30 mouse cellular contexts compared by ENCODE assay signal in the genomic region with DNA sequence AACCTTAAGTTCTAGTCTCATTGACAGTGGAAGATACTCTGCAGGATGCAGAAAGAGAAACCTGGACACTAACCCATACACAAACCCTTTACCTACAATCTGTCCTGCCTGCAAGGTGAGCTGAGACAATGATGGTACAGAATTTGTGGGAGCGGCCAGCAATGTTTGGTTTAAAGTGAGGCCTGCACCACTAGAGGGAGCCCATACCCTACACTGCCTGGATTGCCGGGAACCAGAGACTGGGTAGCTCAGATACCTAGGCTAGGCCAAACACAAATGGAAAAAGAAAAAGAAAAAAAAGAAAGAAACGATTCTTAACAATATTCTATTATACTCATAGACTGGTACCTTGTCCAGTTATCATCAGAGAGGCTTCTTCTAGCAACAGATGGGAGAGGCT. TPM values are rescaled to one million over a fixed set of nuclear protein-coding genes. Genes with fewer than 3 reads are reported as not detected.
A peak's percentile ranks its signal among the peaks of the same experiment; 100 is the strongest.
DNase-seq lines count a peak whose midpoint lies in the region; ATAC-seq lines count a peak whose summit lies in the region.
"Not testable (repeated sequence)": the region's sequence is repeated elsewhere in the genome, so short reads cannot be mapped to it uniquely, and the experiment has no call there.
"Had no signal": no experiment of that assay in that cellular context is flagged by ENCODE, and none has a peak within 500 bp of the region (broad histone marks: within the 10 kb centered on the region; RNA-seq: fewer than 3 reads in every experiment).

No protein-coding gene starts in this region.

- no CpG with 5 or more reads among the region's 3 CpGs for WGBS in forebrain, embryonic 12.5 days
- no CpG with 5 or more reads among the region's 3 CpGs for WGBS in forebrain, embryonic 15.5 days
- WGBS in intestine, embryonic 16.5 days = no CpG with 5 or more reads among the region's 3 CpGs
- no CpG with 5 or more reads among the region's 3 CpGs for WGBS in midbrain, embryonic 11.5 days
- no CpG with 5 or more reads among the region's 3 CpGs for WGBS in neural tube, embryonic 12.5 days

- not testable (repeated sequence) for H3K9ac ChIP-seq in forebrain, embryonic 12.5 days; forebrain, embryonic 15.5 days (replicated peaks); intestine, embryonic 16.5 days (ENCODE audit: low read depth, low read length); midbrain, embryonic 11.5 days (ENCODE audit: low read length); neural tube, embryonic 12.5 days

- H3K27ac ChIP-seq in forebrain, embryonic 12.5 days; forebrain, embryonic 15.5 days (replicated peaks); intestine, embryonic 16.5 days (ENCODE audit: low read length); midbrain, embryonic 11.5 days (ENCODE audit: low read depth, low read length); neural tube, embryonic 12.5 days: not testable (repeated sequence)

- not testable (repeated sequence) for H3K4me1 ChIP-seq in forebrain, embryonic 12.5 days; forebrain, embryonic 15.5 days; intestine, embryonic 16.5 days (ENCODE audit: control insufficient read depth, insufficient read depth, low read length); midbrain, embryonic 11.5 days (ENCODE audit: control insufficient read depth, insufficient read depth, low read length); neural tube, embryonic 12.5 days

- DNase-seq in midbrain, embryonic 11.5 days (ENCODE audit: low spot score, missing footprints) = not testable (repeated sequence)

- not testable (repeated sequence) for H3K36me3 ChIP-seq in forebrain, embryonic 12.5 days (replicated peaks); forebrain, embryonic 15.5 days; intestine, embryonic 16.5 days (ENCODE audit: control insufficient read depth, insufficient read depth, low read length); midbrain, embryonic 11.5 days (ENCODE audit: control insufficient read depth, insufficient read depth, low read length); neural tube, embryonic 12.5 days

- not testable (repeated sequence) for H3K4me3 ChIP-seq in forebrain, embryonic 12.5 days (replicated peaks); forebrain, embryonic 15.5 days; intestine, embryonic 16.5 days (ENCODE audit: low read length); midbrain, embryonic 11.5 days (ENCODE audit: low read depth, low read length); neural tube, embryonic 12.5 days

- H3K9me3 ChIP-seq in forebrain, embryonic 12.5 days; forebrain, embryonic 15.5 days; intestine, embryonic 16.5 days (ENCODE audit: control insufficient read depth, low read length); midbrain, embryonic 11.5 days (ENCODE audit: control insufficient read depth, low read length); neural tube, embryonic 12.5 days: not testable (repeated sequence)

- ATAC-seq in forebrain, embryonic 12.5 days (ENCODE audit: low FRiP score) = 0 out of 2 replicates have a peak, but pooled peaks have one; percentile 46
- ATAC-seq in forebrain, embryonic 15.5 days (replicated peaks) = 0 out of 2 replicates have a peak, but pooled peaks have one; percentile 29
- peak; percentile 42 to 73; a peak in 2 of 4 replicates for ATAC-seq in hematopoietic stem cell, adult 5-6 weeks (replicated peaks in 1 of 2; ENCODE audit: insufficient read depth in 1 of 2, low FRiP score in 2 of 2, low TSS enrichment in 1 of 2, low read depth in 1 of 2, poor library complexity in 2 of 2, severe bottlenecking in 2 of 2)
- peak; percentile 56; the same call in 1 of the 2 replicates for ATAC-seq in intestine, embryonic 16.5 days
- 0 out of 2 replicates have a peak, but pooled peaks have one; percentile 59 for ATAC-seq in midbrain, embryonic 11.5 days (ENCODE audit: low FRiP score)
- peak; percentile 72 for ATAC-seq in neural tube, embryonic 12.5 days (ENCODE audit: low FRiP score, low read depth)

- H3K4me2 ChIP-seq in forebrain, embryonic 12.5 days; forebrain, embryonic 15.5 days (replicated peaks); intestine, embryonic 16.5 days (ENCODE audit: low read depth, low read length); midbrain, embryonic 11.5 days; neural tube, embryonic 12.5 days (replicated peaks): not testable (repeated sequence)

- H3K27me3 ChIP-seq in forebrain, embryonic 12.5 days; forebrain, embryonic 15.5 days; intestine, embryonic 16.5 days (replicated peaks; ENCODE audit: control insufficient read depth, insufficient read depth, low read length); midbrain, embryonic 11.5 days (ENCODE audit: control insufficient read depth, insufficient read depth, low read length); neural tube, embryonic 12.5 days (replicated peaks): not testable (repeated sequence)

RNA-seq across cellular contexts. Expression of a gene that starts 2.9 kb away (rescaled TPM):
- polyA plus RNA-seq in forebrain, embryonic 12.5 days (2016; fragmentation: Nextera tagmentation; extraction: Ambion mirVana) = not detected in 2 replicates
- polyA plus RNA-seq in forebrain, embryonic 15.5 days (2015; fragmentation: Nextera tagmentation; extraction: Ambion mirVana) = not detected in 2 replicates
- not detected in 2 replicates for total RNA-seq in hematopoietic stem cell, adult 5-6 weeks (2017)
- not detected in 2 replicates for polyA plus RNA-seq in intestine, embryonic 16.5 days (2015; fragmentation: Nextera tagmentation; extraction: Ambion mirVana)
- polyA plus RNA-seq in midbrain, embryonic 11.5 days (2014; fragmentation: Nextera tagmentation; extraction: Ambion mirVana) = not detected in 2 replicates
- polyA plus RNA-seq in neural tube, embryonic 12.5 days (2016; fragmentation: Nextera tagmentation; extraction: Ambion mirVana) = not detected in 2 replicates
- total RNA-seq: adrenal gland, adult 2 months; adrenal gland, postnatal 14 days; adrenal gland, postnatal 4 days; forebrain, postnatal 0 days; gastrocnemius, adult 8-10 months; gastrocnemius, postnatal 25 days; heart, adult 2 months; heart, postnatal 14 days; heart, postnatal 4 days; MEL had no signal
- polyA plus RNA-seq: adrenal gland, adult 2 months; C2C12; CD4-positive, CD25-positive, alpha-beta regulatory T cell, adult 4 months; cerebellum, adult 2 months; cortical plate, adult 2 months; embryonic facial prominence, embryonic 10.5 days; embryonic facial prominence, embryonic 13.5 days; erythroblast, embryonic 14.5 days; forebrain, postnatal 0 days; gonadal fat pad, adult 2 months; heart, adult 2 months; heart, embryonic 10.5 days; heart, embryonic 13.5 days; heart, embryonic 16.5 days; hindbrain, embryonic 13.5 days; hindbrain, embryonic 16.5 days; intestine, postnatal 0 days had no signal

RNA-seq across cellular contexts. Expression of a gene that starts 5.9 kb away (rescaled TPM):
- polyA plus RNA-seq in forebrain, embryonic 12.5 days (2016; fragmentation: Nextera tagmentation; extraction: Ambion mirVana) = not detected in 2 replicates
- not detected in 2 replicates for polyA plus RNA-seq in forebrain, embryonic 15.5 days (2015; fragmentation: Nextera tagmentation; extraction: Ambion mirVana)
- not detected in 2 replicates for total RNA-seq in hematopoietic stem cell, adult 5-6 weeks (2017)
- polyA plus RNA-seq in intestine, embryonic 16.5 days (2015; fragmentation: Nextera tagmentation; extraction: Ambion mirVana) = not detected in 2 replicates
- not detected in 2 replicates for polyA plus RNA-seq in midbrain, embryonic 11.5 days (2014; fragmentation: Nextera tagmentation; extraction: Ambion mirVana)
- not detected in 2 replicates for polyA plus RNA-seq in neural tube, embryonic 12.5 days (2016; fragmentation: Nextera tagmentation; extraction: Ambion mirVana)
- total RNA-seq: adrenal gland, adult 2 months; adrenal gland, postnatal 14 days; adrenal gland, postnatal 4 days; forebrain, postnatal 0 days; gastrocnemius, adult 8-10 months; gastrocnemius, postnatal 25 days; heart, adult 2 months; heart, postnatal 14 days; heart, postnatal 4 days; MEL had no signal
- polyA plus RNA-seq: adrenal gland, adult 2 months; C2C12; CD4-positive, CD25-positive, alpha-beta regulatory T cell, adult 4 months; cerebellum, adult 2 months; cortical plate, adult 2 months; embryonic facial prominence, embryonic 10.5 days; embryonic facial prominence, embryonic 13.5 days; erythroblast, embryonic 14.5 days; forebrain, postnatal 0 days; gonadal fat pad, adult 2 months; heart, adult 2 months; heart, embryonic 10.5 days; heart, embryonic 13.5 days; heart, embryonic 16.5 days; hindbrain, embryonic 13.5 days; hindbrain, embryonic 16.5 days; intestine, postnatal 0 days had no signal

RNA-seq across cellular contexts. Expression of a gene that starts 11.9 kb away (rescaled TPM):
- not detected in 2 replicates for polyA plus RNA-seq in forebrain, embryonic 12.5 days (2016; fragmentation: Nextera tagmentation; extraction: Ambion mirVana)
- polyA plus RNA-seq in forebrain, embryonic 15.5 days (2015; fragmentation: Nextera tagmentation; extraction: Ambion mirVana) = not detected in 2 replicates
- not detected in 2 replicates for total RNA-seq in hematopoietic stem cell, adult 5-6 weeks (2017)
- polyA plus RNA-seq in intestine, embryonic 16.5 days (2015; fragmentation: Nextera tagmentation; extraction: Ambion mirVana) = not detected in 2 replicates
- polyA plus RNA-seq in midbrain, embryonic 11.5 days (2014; fragmentation: Nextera tagmentation; extraction: Ambion mirVana) = not detected in 2 replicates
- polyA plus RNA-seq in neural tube, embryonic 12.5 days (2016; fragmentation: Nextera tagmentation; extraction: Ambion mirVana) = not detected in 2 replicates
- total RNA-seq: adrenal gland, adult 2 months; adrenal gland, postnatal 14 days; adrenal gland, postnatal 4 days; forebrain, postnatal 0 days; gastrocnemius, adult 8-10 months; gastrocnemius, postnatal 25 days; heart, adult 2 months; heart, postnatal 14 days; heart, postnatal 4 days; MEL had no signal
- polyA plus RNA-seq: adrenal gland, adult 2 months; C2C12; cerebellum, adult 2 months; cortical plate, adult 2 months; embryonic facial prominence, embryonic 10.5 days; embryonic facial prominence, embryonic 13.5 days; erythroblast, embryonic 14.5 days; forebrain, postnatal 0 days; gonadal fat pad, adult 2 months; heart, adult 2 months; heart, embryonic 10.5 days; heart, embryonic 13.5 days; heart, embryonic 16.5 days; hindbrain, embryonic 13.5 days; hindbrain, embryonic 16.5 days; intestine, postnatal 0 days had no signal

RNA-seq across cellular contexts. Expression of a gene that starts 24.1 kb away (rescaled TPM):
- not detected in 2 replicates for polyA plus RNA-seq in forebrain, embryonic 12.5 days (2016; fragmentation: Nextera tagmentation; extraction: Ambion mirVana)
- polyA plus RNA-seq in forebrain, embryonic 15.5 days (2015; fragmentation: Nextera tagmentation; extraction: Ambion mirVana) = not detected in 2 replicates
- total RNA-seq in hematopoietic stem cell, adult 5-6 weeks (2017) = not detected in 2 replicates
- polyA plus RNA-seq in intestine, embryonic 16.5 days (2015; fragmentation: Nextera tagmentation; extraction: Ambion mirVana) = not detected in 2 replicates
- polyA plus RNA-seq in midbrain, embryonic 11.5 days (2014; fragmentation: Nextera tagmentation; extraction: Ambion mirVana) = not detected in 2 replicates
- polyA plus RNA-seq in neural tube, embryonic 12.5 days (2016; fragmentation: Nextera tagmentation; extraction: Ambion mirVana) = not detected in 2 replicates
- total RNA-seq: adrenal gland, adult 2 months; adrenal gland, postnatal 14 days; adrenal gland, postnatal 4 days; forebrain, postnatal 0 days; gastrocnemius, adult 8-10 months; gastrocnemius, postnatal 25 days; heart, adult 2 months; heart, postnatal 14 days; heart, postnatal 4 days; MEL had no signal
- polyA plus RNA-seq: adrenal gland, adult 2 months; C2C12; CD4-positive, CD25-positive, alpha-beta regulatory T cell, adult 4 months; cerebellum, adult 2 months; cortical plate, adult 2 months; embryonic facial prominence, embryonic 10.5 days; embryonic facial prominence, embryonic 13.5 days; erythroblast, embryonic 14.5 days; forebrain, postnatal 0 days; gonadal fat pad, adult 2 months; heart, adult 2 months; heart, embryonic 10.5 days; heart, embryonic 13.5 days; heart, embryonic 16.5 days; hindbrain, embryonic 13.5 days; hindbrain, embryonic 16.5 days; intestine, postnatal 0 days had no signal

RNA-seq across cellular contexts. Expression of a gene that starts 39.4 kb away (rescaled TPM):
- not detected in 2 replicates for polyA plus RNA-seq in forebrain, embryonic 12.5 days (2016; fragmentation: Nextera tagmentation; extraction: Ambion mirVana)
- not detected in 2 replicates for polyA plus RNA-seq in forebrain, embryonic 15.5 days (2015; fragmentation: Nextera tagmentation; extraction: Ambion mirVana)
- total RNA-seq in hematopoietic stem cell, adult 5-6 weeks (2017) = not detected in 2 replicates
- polyA plus RNA-seq in intestine, embryonic 16.5 days (2015; fragmentation: Nextera tagmentation; extraction: Ambion mirVana) = not detected in 2 replicates
- not detected in 2 replicates for polyA plus RNA-seq in midbrain, embryonic 11.5 days (2014; fragmentation: Nextera tagmentation; extraction: Ambion mirVana)
- polyA plus RNA-seq in neural tube, embryonic 12.5 days (2016; fragmentation: Nextera tagmentation; extraction: Ambion mirVana) = not detected in 2 replicates
- total RNA-seq: adrenal gland, adult 2 months; adrenal gland, postnatal 14 days; adrenal gland, postnatal 4 days; forebrain, postnatal 0 days; gastrocnemius, adult 8-10 months; gastrocnemius, postnatal 25 days; heart, adult 2 months; heart, postnatal 14 days; heart, postnatal 4 days; MEL had no signal
- polyA plus RNA-seq: adrenal gland, adult 2 months; C2C12; CD4-positive, CD25-positive, alpha-beta regulatory T cell, adult 4 months; cerebellum, adult 2 months; cortical plate, adult 2 months; embryonic facial prominence, embryonic 10.5 days; embryonic facial prominence, embryonic 13.5 days; forebrain, postnatal 0 days; gonadal fat pad, adult 2 months; heart, adult 2 months; heart, embryonic 10.5 days; heart, embryonic 13.5 days; heart, embryonic 16.5 days; hindbrain, embryonic 13.5 days; hindbrain, embryonic 16.5 days; intestine, postnatal 0 days had no signal
